Mouse (Mus musculus) lung, postnatal 36 days (tissue): ENCODE measurements around the gene Gm16513.
"Not testable (repeated sequence)": the region's sequence is repeated elsewhere in the genome, so short reads cannot be mapped to it uniquely, and the experiment has no call there.

ENCODE experiments used
- DNase-seq: peaks from one replicate; pipeline ENCODE4 v3.0.0; 2022; ENCODE audit warnings: mixed read lengths

Gene Gm16513

GRCm38 (mm10) chr5:95182324-95182723 is at the start of gene Gm16513:
Gene Gm16513 (plus strand): TSS chr5:95182624.
- DNase-seq: not testable (repeated sequence)
